Mouse (Mus musculus) kidney, embryonic 15.5 days (tissue): ENCODE results near the gene Grk6. TPM values are rescaled to one million over a fixed set of nuclear protein-coding genes. Genes with fewer than 3 reads are reported as not detected.

ENCODE experiments used
- ATAC-seq: fragments of 200-750 bp; cut with Nextera tagmentation; replicated peaks from 2 replicates; pipeline ENCODE4 v1.8.0; 2017; ENCODE audit warnings: moderate TSS enrichment; ENCODE audit not compliant: low FRiP score
- H3K27ac ChIP-seq: fragments of 300-500 bp; sonication (generic); 2 replicates; pipeline ENCODE4 v1.5.1; 2015; ENCODE audit warnings: mild to moderate bottlenecking, inconsistent platforms
- H3K27me3 ChIP-seq: fragments of 300-500 bp; sonication (generic); 2 replicates; pipeline ENCODE4 v1.6.1; 2015; ENCODE audit warnings: inconsistent platforms
- H3K36me3 ChIP-seq: fragments of 300-500 bp; sonication (generic); 2 replicates; pipeline ENCODE4 v1.6.1; 2015; ENCODE audit warnings: inconsistent platforms
- H3K4me1 ChIP-seq: fragments of 300-500 bp; sonication (generic); 2 replicates; pipeline ENCODE4 v1.6.1; 2015; ENCODE audit warnings: inconsistent platforms
- H3K4me2 ChIP-seq: fragments of 300-500 bp; sonication (generic); 2 replicates; pipeline ENCODE4 v1.6.1; 2015; ENCODE audit warnings: moderate library complexity, mild to moderate bottlenecking, inconsistent platforms
- H3K4me3 ChIP-seq: fragments of 300-500 bp; sonication (generic); replicated peaks from 2 replicates; pipeline ENCODE4 v1.5.1; 2015; ENCODE audit warnings: mild to moderate bottlenecking, inconsistent platforms
- H3K9ac ChIP-seq: fragments of 300-500 bp; sonication (generic); 2 replicates; pipeline ENCODE4 v1.6.1; 2015; ENCODE audit warnings: mild to moderate bottlenecking, inconsistent platforms
- H3K9me3 ChIP-seq: fragments of 300-500 bp; sonication (generic); replicated peaks from 2 replicates; pipeline ENCODE4 v1.6.1; 2016; ENCODE audit warnings: inconsistent platforms
- WGBS: fragments of 180-500 bp; shearing (Covaris S2); methylation state at CpG from one replicate; pipeline ENCODE4 v1.1.7; 2015; ENCODE audit warnings: mixed read lengths; 5-methylcytosine and 5-hydroxymethylcytosine counted together
- polyA plus RNA-seq: library from polyadenylated mRNA; unstranded; fragments of >200 nt; fragmentation: Nextera tagmentation; extraction: Ambion mirVana; gene quantifications from 2 replicates; pipeline ENCODE4 v1.2.1, GENCODE M21; 2015

Grk6 gene
- polyA plus RNA-seq, 1 experiment from 2014 or later: 45.9 TPM

GRCm38 (mm10) chr13:55451296-55451695 lies 6.4 kb downstream of the Grk6 start:
- no peak for ATAC-seq
- Histone ChIP-seq H3K4me1 (peaks cover 23% of the 10 kb centered on the region), H3K9me3 (no peaks in the 10 kb centered on the region), H3K9ac (no peak overlapping the region), H3K27me3 (no peaks in the 10 kb centered on the region), H3K36me3 (peaks cover 74% of the 10 kb centered on the region), H3K27ac (no peak overlapping the region), H3K4me3 (no peak overlapping the region), H3K4me2 (no peak overlapping the region)
- WGBS: 91% methylated on average over 10 of the region's 10 CpGs

DNA sequence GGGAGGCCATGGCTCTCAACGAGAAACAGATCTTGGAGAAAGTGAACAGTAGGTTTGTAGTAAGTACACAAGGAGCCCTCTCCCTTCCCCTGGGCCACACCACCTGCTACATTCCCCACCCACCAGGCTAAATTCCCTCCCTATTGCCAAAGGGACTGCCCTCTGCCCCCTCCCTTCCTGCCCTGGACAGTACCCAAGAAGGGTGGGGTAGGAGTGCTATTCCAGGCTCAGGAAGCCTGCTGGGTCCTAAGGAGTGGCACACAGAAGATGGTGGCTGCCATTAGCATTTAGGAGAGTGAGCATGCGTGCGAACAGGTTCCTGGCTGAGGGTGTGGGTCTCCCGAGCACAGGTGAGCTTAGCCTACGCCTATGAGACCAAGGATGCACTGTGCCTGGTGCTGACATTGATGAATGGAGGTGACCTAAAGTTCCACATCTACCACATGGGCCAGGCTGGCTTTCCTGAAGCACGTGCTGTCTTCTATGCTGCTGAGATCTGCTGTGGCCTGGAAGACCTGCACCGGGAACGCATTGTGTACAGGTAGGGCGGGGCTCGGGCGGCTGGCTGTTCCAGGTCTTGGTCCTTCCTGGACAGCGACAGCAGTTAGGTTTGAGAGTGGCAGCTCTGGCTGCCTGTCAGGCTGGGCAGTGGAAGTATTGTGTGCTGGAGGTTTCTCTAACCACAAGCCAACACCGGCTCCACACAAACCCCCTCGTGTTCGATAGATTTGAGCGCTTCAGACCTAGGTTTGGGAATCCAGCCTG lies 7.1 kb downstream of the Grk6 start:
- no peak overlapping the region for H3K27ac ChIP-seq
- 96% methylated on average over 16 of the region's 16 CpGs for WGBS

GRCm38 (mm10) chr13:55462965-55463364 lies 18.1 kb downstream of the Grk6 start:
- Histone ChIP-seq H3K9me3 (no peaks in the 10 kb centered on the region), H3K9ac (no peak overlapping the region), H3K27me3 (no peaks in the 10 kb centered on the region), H3K27ac (no peak overlapping the region), H3K4me3 (no peak overlapping the region), H3K36me3 (peaks cover 43% of the 10 kb centered on the region), H3K4me2 (0 out of 2 replicates have a peak overlapping the region, but pooled peaks have one; percentile 98), H3K4me1 (peaks cover 23% of the 10 kb centered on the region)
- no peak for ATAC-seq
- WGBS: 45% methylated on average over 2 of the region's 2 CpGs

More for the DNA sequence above, 7.1 kb downstream of the Grk6 start:
- ATAC-seq: no peak
- no peak overlapping the region for H3K4me3 ChIP-seq
- peaks cover 81% of the 10 kb centered on the region for H3K36me3 ChIP-seq
- H3K9ac ChIP-seq: no peak overlapping the region
- H3K27me3 ChIP-seq: no peaks in the 10 kb centered on the region
- H3K9me3 ChIP-seq: no peaks in the 10 kb centered on the region
- H3K4me2 ChIP-seq: no peak overlapping the region
- peaks cover 16% of the 10 kb centered on the region for H3K4me1 ChIP-seq

GRCm38 (mm10) chr13:55463399-55464026 lies 18.6 kb downstream of the Grk6 start:
- H3K27me3 ChIP-seq: no peaks in the 10 kb centered on the region
- H3K4me2 ChIP-seq: peak overlapping the region; percentile 98
- peak overlapping the region; percentile 70 for H3K4me3 ChIP-seq
- ATAC-seq: no peak
- H3K9ac ChIP-seq: peak overlapping the region; percentile 70
- H3K4me1 ChIP-seq: peaks cover 23% of the 10 kb centered on the region
- 6% methylated on average over 14 of the region's 14 CpGs for WGBS
- peak overlapping the region; percentile 69; the same call in 1 of the 2 replicates for H3K27ac ChIP-seq
- H3K9me3 ChIP-seq: no peaks in the 10 kb centered on the region
- peaks cover 37% of the 10 kb centered on the region for H3K36me3 ChIP-seq

DNA sequence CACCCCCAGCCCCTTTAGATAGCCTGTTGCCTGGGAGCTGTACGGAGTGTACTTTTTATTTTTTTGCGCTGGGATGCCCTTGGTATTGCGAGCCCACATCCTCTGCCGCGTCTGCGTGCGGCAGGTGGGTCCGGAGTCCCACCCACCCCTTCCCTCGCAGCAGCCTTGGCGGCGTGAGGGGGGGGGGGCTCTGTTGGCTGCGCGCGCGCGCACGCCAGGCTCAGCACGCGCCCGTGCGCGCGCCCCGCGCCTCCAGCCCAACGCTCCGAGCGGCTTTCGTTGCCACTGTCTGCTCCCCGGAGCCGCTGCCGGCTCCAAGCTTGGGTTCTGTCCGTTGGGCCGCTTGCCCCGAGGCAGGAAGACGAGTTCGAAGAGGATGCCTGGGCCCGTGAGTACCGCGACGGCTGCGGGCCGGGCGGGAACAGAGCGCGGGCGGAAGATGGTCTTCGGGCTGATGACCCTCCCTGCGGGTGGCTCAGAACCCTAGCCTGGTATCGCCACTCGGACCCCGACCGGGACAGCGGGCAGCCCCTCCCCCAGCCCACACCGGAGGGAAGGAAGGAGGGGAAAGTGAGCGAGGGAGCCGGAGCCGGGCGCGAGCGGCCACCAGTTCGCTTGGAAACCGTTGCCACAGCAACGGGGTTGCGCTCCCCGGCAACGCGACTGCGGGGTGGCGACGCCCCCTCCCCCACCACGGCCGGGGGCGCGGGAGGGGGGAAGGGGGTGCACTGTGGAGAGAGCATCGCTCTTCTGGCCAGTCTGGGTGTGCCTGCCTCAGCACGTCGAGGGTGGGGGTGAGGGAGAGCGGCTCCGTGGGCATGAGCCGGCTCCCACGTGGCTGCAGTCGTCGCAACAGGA lies 19.4 kb downstream of the Grk6 start, which contains the start of gene Prr7:
Prr7 (plus strand) TSS at position 241 of the 858 bp plus-strand sequence.
- peaks cover 23% of the 10 kb centered on the region for H3K4me1 ChIP-seq
- peak; percentile 68 for ATAC-seq
- no peaks in the 10 kb centered on the region for H3K27me3 ChIP-seq
- H3K4me2 ChIP-seq: peak within 1 kb of the TSS; percentile 98
- no peaks in the 10 kb centered on the region for H3K9me3 ChIP-seq
- H3K4me3 ChIP-seq: peak within 1 kb of the TSS; percentile 70
- H3K36me3 ChIP-seq: peaks cover 30% of the 10 kb centered on the region
- H3K27ac ChIP-seq: peak within 1 kb of the TSS; percentile 69
- H3K9ac ChIP-seq: peak within 1 kb of the TSS; percentile 70
- WGBS: under 1% methylated on average over 79 of the region's 84 CpGs

- no peak overlapping the region for H3K27ac ChIP-seq
- peaks cover 20% of the 10 kb centered on the region for H3K36me3 ChIP-seq
- H3K4me3 ChIP-seq: peak overlapping the region; percentile 70
- no peaks in the 10 kb centered on the region for H3K9me3 ChIP-seq
- peak overlapping the region; percentile 70; the same call in 1 of the 2 replicates for H3K9ac ChIP-seq
- ATAC-seq: no peak
- WGBS: 14% methylated on average over 3 of the region's 3 CpGs
- H3K27me3 ChIP-seq: 0 out of 2 replicates have a peak, but pooled peaks cover 3% of the 10 kb centered on the region
- peaks cover 23% of the 10 kb centered on the region for H3K4me1 ChIP-seq
- peak overlapping the region; percentile 98 for H3K4me2 ChIP-seq
Observed at GRCm38 (mm10) chr13:55465184-55465583, 20.3 kb downstream of the Grk6 start.

GRCm38 (mm10) chr13:55465830-55466440 lies 21.1 kb downstream of the Grk6 start:
- Histone ChIP-seq H3K36me3 (peaks cover 13% of the 10 kb centered on the region), H3K27me3 (0 out of 2 replicates have a peak, but pooled peaks cover 8% of the 10 kb centered on the region), H3K4me2 (no peak overlapping the region), H3K9ac (no peak overlapping the region), H3K4me1 (peaks cover 30% of the 10 kb centered on the region), H3K4me3 (no peak overlapping the region), H3K27ac (no peak overlapping the region), H3K9me3 (no peaks in the 10 kb centered on the region)
- WGBS: 82% methylated on average over 5 of the region's 5 CpGs
- no peak for ATAC-seq

DNA sequence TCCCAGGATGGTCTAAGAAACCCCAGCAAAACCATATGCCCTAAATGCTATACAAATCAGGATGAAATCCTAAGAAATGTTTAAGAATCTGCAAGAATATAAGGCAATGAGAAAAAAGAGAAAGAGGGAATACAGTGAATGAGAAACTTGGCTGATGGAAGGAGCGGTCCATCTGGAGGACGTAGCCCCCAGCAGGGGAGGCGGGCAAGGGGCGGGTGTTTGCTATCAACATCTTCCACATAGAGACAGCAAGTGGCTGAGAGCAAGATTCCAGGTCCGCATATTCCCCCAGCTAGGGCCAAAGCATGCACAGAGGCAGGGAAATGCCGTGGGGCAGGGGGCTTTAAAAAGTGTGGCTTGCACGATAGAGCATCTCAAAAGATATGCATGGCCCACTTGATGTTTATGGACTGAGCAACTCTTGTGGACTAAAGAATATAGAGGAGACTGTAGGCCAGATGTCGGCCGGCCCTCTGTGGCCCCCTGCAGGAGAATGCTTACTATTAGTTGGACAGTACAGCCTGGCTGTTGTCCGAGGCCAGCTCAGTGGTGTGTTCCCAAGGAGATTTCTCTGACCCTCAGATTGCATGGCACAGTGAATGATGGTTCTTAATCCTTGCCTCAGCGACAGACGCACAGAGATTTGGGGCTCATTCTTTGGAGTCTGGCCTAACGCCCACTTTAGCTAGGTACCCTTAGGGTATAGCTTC lies 24.1 kb downstream of the Grk6 start:
- H3K36me3 ChIP-seq: peaks cover 4% of the 10 kb centered on the region
- no peak overlapping the region for H3K27ac ChIP-seq
- WGBS: 51% methylated on average over 13 of the region's 13 CpGs
- H3K4me2 ChIP-seq: no peak overlapping the region
- peaks cover 47% of the 10 kb centered on the region for H3K4me1 ChIP-seq
- no peak overlapping the region for H3K9ac ChIP-seq
- H3K27me3 ChIP-seq: 0 out of 2 replicates have a peak, but pooled peaks cover 8% of the 10 kb centered on the region
- H3K4me3 ChIP-seq: no peak overlapping the region
- H3K9me3 ChIP-seq: no peaks in the 10 kb centered on the region
- no peak for ATAC-seq

GRCm38 (mm10) chr13:55470372-55470771 lies 25.5 kb downstream of the Grk6 start:
- 0 out of 2 replicates have a peak overlapping the region, but pooled peaks have one; percentile 57 for H3K9ac ChIP-seq
- 0 out of 2 replicates have a peak, but pooled peaks cover 8% of the 10 kb centered on the region for H3K27me3 ChIP-seq
- WGBS: 75% methylated on average over 9 of the region's 9 CpGs
- no peak overlapping the region for H3K4me2 ChIP-seq
- H3K4me1 ChIP-seq: peaks cover 46% of the 10 kb centered on the region
- no peak for ATAC-seq
- no peaks in the 10 kb centered on the region for H3K9me3 ChIP-seq
- no peak overlapping the region for H3K27ac ChIP-seq
- H3K36me3 ChIP-seq: peaks cover 17% of the 10 kb centered on the region
- no peak overlapping the region for H3K4me3 ChIP-seq

DNA sequence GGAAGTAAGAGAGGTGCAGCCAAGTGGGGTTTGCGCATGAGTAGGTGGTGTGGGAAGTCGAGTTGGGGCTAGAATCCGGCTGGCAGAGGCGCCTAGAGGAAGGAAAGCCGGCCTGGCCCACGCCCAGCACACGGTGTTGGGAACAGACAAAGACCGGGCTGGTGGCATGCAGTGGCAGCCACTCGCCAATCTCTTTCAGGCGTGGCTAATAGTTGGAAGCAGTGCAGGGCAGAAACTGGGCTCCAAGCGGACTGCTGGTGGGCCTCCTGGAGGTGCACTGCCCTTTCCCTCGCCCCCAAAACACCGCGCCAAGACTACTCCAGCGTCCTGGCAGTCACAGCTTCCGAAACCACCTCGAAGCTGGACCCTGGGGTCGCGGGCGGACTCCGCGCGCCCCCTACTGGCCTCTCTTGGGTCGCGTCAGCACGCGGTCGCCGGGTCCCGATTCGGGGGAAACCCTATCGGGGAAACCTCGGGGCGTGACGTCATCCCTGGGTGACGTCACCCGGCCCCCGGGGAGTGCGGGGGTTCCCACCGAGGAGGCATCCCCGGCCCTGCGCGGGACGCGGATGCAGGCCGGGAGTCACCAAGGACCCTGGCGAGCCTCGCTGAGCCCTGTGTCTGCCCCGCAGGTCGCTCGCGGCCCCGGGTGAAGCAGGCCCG lies 26.4 kb downstream of the Grk6 start:
- no peaks in the 10 kb centered on the region for H3K9me3 ChIP-seq
- H3K4me2 ChIP-seq: peak overlapping the region; percentile 100
- WGBS: 2% methylated on average over 54 of the region's 54 CpGs
- H3K9ac ChIP-seq: peak overlapping the region; percentile 57
- H3K27ac ChIP-seq: peak overlapping the region; percentile 82; the same call in 1 of the 2 replicates
- H3K36me3 ChIP-seq: peaks cover 27% of the 10 kb centered on the region
- peak overlapping the region; percentile 67 for H3K4me3 ChIP-seq
- H3K27me3 ChIP-seq: 0 out of 2 replicates have a peak, but pooled peaks cover 8% of the 10 kb centered on the region
- ATAC-seq: peak; percentile 68
- peaks cover 46% of the 10 kb centered on the region for H3K4me1 ChIP-seq
